Mouse (Mus musculus): ENCODE measurements around the gene D430041D05Rik. TPM values are rescaled to one million over a fixed set of nuclear protein-coding genes. Genes with fewer than 3 reads are reported as not detected.

Gene D430041D05Rik
- polyA plus RNA-seq, 1 experiment from 2014 or later, result 2.5 TPM

DNA sequence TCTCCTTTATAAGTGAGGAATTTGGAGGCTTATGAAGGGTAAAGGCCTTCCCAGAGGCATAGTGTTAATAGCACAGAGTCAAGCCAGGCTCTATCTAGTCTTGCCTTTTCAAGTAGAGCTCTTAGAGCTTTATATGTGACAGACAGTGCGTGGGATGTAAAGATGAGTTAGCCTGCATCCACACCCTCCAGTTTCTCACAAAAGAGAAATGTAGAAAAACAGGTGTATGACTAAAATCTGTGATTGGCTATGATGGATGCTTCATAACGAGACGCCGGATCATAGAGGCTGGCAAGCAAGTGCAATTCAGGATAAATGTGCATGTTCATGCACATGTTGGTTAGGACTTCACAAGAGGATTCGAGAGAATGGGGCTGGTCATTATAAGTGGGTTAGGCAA is 87.5 kb downstream of the D430041D05Rik start:
- Histone ChIP-seq H3K36me3 (ENCODE audit: control insufficient read depth, insufficient read depth, low read length) (no peaks in the 10 kb centered on the region), H3K9ac (ENCODE audit: low read length) (no peak overlapping the region), H3K9me3 (ENCODE audit: control insufficient read depth, low read length) (no peaks in the 10 kb centered on the region), H3K27ac (ENCODE audit: low read depth, low read length) (no peak overlapping the region), H3K27me3 (ENCODE audit: control insufficient read depth, insufficient read depth, low read length) (no peaks in the 10 kb centered on the region), H3K4me1 (replicated peaks; ENCODE audit: control insufficient read depth, insufficient read depth, low read length) (no peaks in the 10 kb centered on the region), H3K4me3 (ENCODE audit: low read depth, low read length) (no peak overlapping the region), H3K4me2 (ENCODE audit: low read depth, low read length, severe bottlenecking) (no peak overlapping the region)
- 88% methylated on average over 5 of the region's 5 CpGs for WGBS
- ATAC-seq (replicated peaks; ENCODE audit: low FRiP score) (no peak), DNase-seq (ENCODE audit: low spot score) (no peak)

DNA sequence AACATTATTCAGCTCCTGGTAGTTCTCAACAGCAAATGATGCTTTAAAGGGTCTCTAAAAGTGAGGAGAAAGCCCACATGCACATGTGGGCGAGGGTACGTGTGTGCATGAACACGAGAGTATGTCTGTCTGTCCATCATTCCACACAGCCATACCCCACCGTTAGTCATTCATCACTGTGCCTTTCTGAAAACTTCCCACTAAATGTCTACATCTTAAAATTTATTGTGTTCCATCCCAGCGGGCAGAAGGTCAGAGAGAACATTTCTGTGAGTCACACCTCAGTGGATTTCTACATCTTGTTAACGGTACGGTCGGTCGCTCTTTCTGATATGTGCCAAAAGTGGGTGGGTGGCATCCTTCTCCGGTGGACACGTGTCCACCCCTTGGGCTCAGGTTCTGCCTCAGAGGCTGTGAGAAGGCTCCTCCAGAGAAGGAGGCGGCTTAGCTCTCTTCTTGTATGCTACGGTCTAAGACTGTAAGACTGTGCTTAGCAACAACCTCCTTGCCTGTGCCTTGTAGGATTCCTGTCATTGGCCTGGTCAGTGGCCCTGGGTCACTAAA is 90.7 kb downstream of the D430041D05Rik start:
- no peak overlapping the region for H3K27ac ChIP-seq (ENCODE audit: low read depth, low read length)
- ATAC-seq (replicated peaks; ENCODE audit: low FRiP score) (no peak), DNase-seq (ENCODE audit: low spot score) (no peak)
- no peaks in the 10 kb centered on the region for H3K27me3 ChIP-seq (ENCODE audit: control insufficient read depth, insufficient read depth, low read length)
- WGBS, result 92% methylated on average over 13 of the region's 13 CpGs
- H3K4me3 ChIP-seq (ENCODE audit: low read depth, low read length), result no peak overlapping the region
- H3K4me2 ChIP-seq (ENCODE audit: low read depth, low read length, severe bottlenecking), result no peak overlapping the region
- no peaks in the 10 kb centered on the region for H3K9me3 ChIP-seq (ENCODE audit: control insufficient read depth, low read length)
- H3K36me3 ChIP-seq (ENCODE audit: control insufficient read depth, insufficient read depth, low read length), result no peaks in the 10 kb centered on the region
- no peaks in the 10 kb centered on the region for H3K4me1 ChIP-seq (replicated peaks; ENCODE audit: control insufficient read depth, insufficient read depth, low read length)
- H3K9ac ChIP-seq (ENCODE audit: low read length), result no peak overlapping the region

DNA sequence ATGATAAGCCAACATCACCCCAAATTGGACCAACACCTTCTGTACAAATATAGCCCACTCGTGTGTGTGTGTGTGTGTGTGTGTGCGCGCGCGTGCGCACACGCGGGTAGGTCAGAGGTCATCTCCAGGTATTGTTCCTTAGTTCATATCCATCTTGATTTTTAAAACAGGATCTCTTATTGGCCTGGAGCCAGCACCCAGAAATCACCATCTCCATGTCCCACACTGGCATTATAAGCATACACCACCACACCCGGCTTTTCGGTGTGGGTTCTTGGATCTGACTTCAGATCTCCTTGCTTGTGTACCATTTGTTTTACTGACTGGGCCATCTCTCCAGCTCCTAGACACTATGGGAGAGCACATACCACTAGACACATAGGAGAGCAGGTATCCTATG is 91.4 kb downstream of the D430041D05Rik start:
- H3K36me3 ChIP-seq (ENCODE audit: control insufficient read depth, insufficient read depth, low read length), result no peaks in the 10 kb centered on the region
- no peak overlapping the region for H3K4me3 ChIP-seq (ENCODE audit: low read depth, low read length)
- no peaks in the 10 kb centered on the region for H3K9me3 ChIP-seq (ENCODE audit: control insufficient read depth, low read length)
- H3K9ac ChIP-seq (ENCODE audit: low read length), result no peak overlapping the region
- H3K4me1 ChIP-seq (replicated peaks; ENCODE audit: control insufficient read depth, insufficient read depth, low read length), result no peaks in the 10 kb centered on the region
- 96% methylated on average over 10 of the region's 10 CpGs for WGBS
- no peak overlapping the region for H3K27ac ChIP-seq (ENCODE audit: low read depth, low read length)
- H3K27me3 ChIP-seq (ENCODE audit: control insufficient read depth, insufficient read depth, low read length), result no peaks in the 10 kb centered on the region
- H3K4me2 ChIP-seq (ENCODE audit: low read depth, low read length, severe bottlenecking), result no peak overlapping the region
- ATAC-seq (replicated peaks; ENCODE audit: low FRiP score) (no peak), DNase-seq (ENCODE audit: low spot score) (no peak)

DNA sequence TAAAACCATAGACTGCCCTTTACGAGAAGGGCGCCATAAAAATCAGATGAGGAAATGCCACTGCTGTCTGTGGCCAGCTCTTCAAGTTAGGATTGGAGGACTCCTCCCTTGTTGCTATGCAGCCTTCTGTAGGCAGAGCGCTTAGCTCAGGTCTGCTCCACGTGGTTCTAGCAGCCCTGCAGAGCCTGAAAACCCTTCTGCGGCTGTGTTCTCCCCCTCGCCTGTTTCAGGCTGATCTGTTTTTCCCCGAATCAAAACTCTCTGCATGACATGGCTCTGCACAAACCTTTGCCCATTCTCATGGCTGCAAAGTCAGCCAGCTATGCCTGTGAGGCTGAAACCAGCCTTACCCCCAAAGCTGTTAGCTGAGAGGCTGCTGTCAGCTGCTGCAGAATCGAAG is 91.9 kb downstream of the D430041D05Rik start:
- Histone ChIP-seq H3K4me1 (replicated peaks; ENCODE audit: control insufficient read depth, insufficient read depth, low read length) (no peaks in the 10 kb centered on the region), H3K27ac (ENCODE audit: low read depth, low read length) (no peak overlapping the region), H3K4me2 (ENCODE audit: low read depth, low read length, severe bottlenecking) (no peak overlapping the region), H3K36me3 (ENCODE audit: control insufficient read depth, insufficient read depth, low read length) (no peaks in the 10 kb centered on the region), H3K9ac (ENCODE audit: low read length) (no peak overlapping the region), H3K27me3 (ENCODE audit: control insufficient read depth, insufficient read depth, low read length) (no peaks in the 10 kb centered on the region), H3K9me3 (ENCODE audit: control insufficient read depth, low read length) (no peaks in the 10 kb centered on the region), H3K4me3 (ENCODE audit: low read depth, low read length) (no peak overlapping the region)
- 64% methylated on average over 8 of the region's 8 CpGs for WGBS
- no peak for DNase-seq (ENCODE audit: low spot score)
- ATAC-seq (replicated peaks; ENCODE audit: low FRiP score), result no peak

DNA sequence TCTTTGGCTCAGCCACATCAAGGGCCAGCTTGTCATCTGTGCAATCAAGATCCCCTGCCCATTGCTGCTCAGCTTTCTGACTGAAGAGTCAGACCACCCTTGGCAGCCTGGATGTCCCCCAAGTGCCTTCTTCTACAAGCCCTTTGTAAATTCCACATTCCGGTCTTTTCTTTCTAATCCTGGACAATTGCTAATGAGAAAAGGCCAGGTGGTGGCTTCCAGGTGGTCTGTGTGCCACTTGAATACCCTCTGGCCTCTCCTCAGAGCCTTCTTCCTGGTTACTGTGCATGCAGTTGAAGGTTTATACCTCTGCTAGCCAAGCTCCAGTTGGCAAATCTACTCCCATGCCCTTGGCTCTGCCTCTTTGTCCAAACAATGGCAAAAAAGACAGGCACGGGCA is 92.6 kb downstream of the D430041D05Rik start:
- Histone ChIP-seq H3K9ac (ENCODE audit: low read length) (no peak overlapping the region), H3K27me3 (ENCODE audit: control insufficient read depth, insufficient read depth, low read length) (no peaks in the 10 kb centered on the region), H3K9me3 (ENCODE audit: control insufficient read depth, low read length) (no peaks in the 10 kb centered on the region), H3K36me3 (ENCODE audit: control insufficient read depth, insufficient read depth, low read length) (no peaks in the 10 kb centered on the region), H3K4me1 (replicated peaks; ENCODE audit: control insufficient read depth, insufficient read depth, low read length) (no peaks in the 10 kb centered on the region), H3K4me2 (ENCODE audit: low read depth, low read length, severe bottlenecking) (no peak overlapping the region), H3K4me3 (ENCODE audit: low read depth, low read length) (no peak overlapping the region), H3K27ac (ENCODE audit: low read depth, low read length) (no peak overlapping the region)
- DNase-seq (ENCODE audit: low spot score), result no peak
- WGBS, result 74% methylated on average over 2 of the region's 2 CpGs
- ATAC-seq (replicated peaks; ENCODE audit: low FRiP score), result no peak

DNA sequence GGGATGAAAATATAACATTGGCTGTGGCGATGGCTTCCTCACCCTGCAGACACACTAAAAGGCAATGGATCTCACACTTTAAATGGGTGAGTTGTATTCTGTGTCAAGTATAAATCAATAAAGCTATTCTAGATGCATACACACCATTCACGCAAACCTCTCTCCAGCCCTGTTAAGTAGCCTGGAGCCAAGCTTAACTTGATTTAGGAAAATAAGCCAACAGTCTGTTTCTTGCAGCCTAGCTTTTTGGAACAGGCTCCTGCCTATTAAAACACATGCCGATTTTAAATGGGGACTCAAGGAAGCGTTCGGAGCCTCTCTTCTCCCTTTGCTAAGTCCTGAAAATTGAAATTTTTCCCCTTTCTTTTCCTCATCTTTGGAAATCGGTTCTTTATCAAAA is 93.2 kb downstream of the D430041D05Rik start:
- 85% methylated on average over 6 of the region's 6 CpGs for WGBS
- Histone ChIP-seq H3K9me3 (ENCODE audit: control insufficient read depth, low read length) (no peaks in the 10 kb centered on the region), H3K27ac (ENCODE audit: low read depth, low read length) (no peak overlapping the region), H3K4me2 (ENCODE audit: low read depth, low read length, severe bottlenecking) (no peak overlapping the region), H3K4me3 (ENCODE audit: low read depth, low read length) (no peak overlapping the region), H3K9ac (ENCODE audit: low read length) (no peak overlapping the region), H3K27me3 (ENCODE audit: control insufficient read depth, insufficient read depth, low read length) (no peaks in the 10 kb centered on the region), H3K36me3 (ENCODE audit: control insufficient read depth, insufficient read depth, low read length) (no peaks in the 10 kb centered on the region), H3K4me1 (replicated peaks; ENCODE audit: control insufficient read depth, insufficient read depth, low read length) (no peaks in the 10 kb centered on the region)
- DNase-seq (ENCODE audit: low spot score) (no peak), ATAC-seq (replicated peaks; ENCODE audit: low FRiP score) (no peak)

DNA sequence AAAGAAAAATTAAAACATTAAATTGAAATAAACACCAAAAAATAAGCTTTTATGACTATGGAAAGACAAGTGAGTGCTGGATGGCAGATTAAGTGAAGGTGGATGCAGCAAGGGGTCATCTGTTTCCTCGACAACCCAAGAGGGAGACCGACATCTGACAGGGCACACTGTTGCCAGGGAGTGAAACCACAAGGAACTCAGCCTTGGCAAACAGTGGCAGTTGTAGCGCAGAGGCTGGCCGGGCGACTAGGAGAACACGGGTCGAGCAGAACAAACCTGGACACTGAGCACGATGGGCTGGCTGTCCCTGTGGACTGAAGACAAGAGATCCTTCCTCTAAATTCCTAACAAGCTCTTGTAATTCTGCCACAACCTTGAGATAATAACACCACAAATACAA is 94.3 kb downstream of the D430041D05Rik start:
- ATAC-seq (replicated peaks; ENCODE audit: low FRiP score), result no peak
- H3K4me3 ChIP-seq (ENCODE audit: low read depth, low read length), result no peak overlapping the region
- whole genome bisulfite sequencing, result 92% methylated on average over 8 of the region's 8 CpGs
- no peaks in the 10 kb centered on the region for H3K36me3 ChIP-seq (ENCODE audit: control insufficient read depth, insufficient read depth, low read length)
- no peaks in the 10 kb centered on the region for H3K9me3 ChIP-seq (ENCODE audit: control insufficient read depth, low read length)
- H3K9ac ChIP-seq (ENCODE audit: low read length), result no peak overlapping the region
- H3K4me1 ChIP-seq (replicated peaks; ENCODE audit: control insufficient read depth, insufficient read depth, low read length), result no peaks in the 10 kb centered on the region
- H3K27me3 ChIP-seq (ENCODE audit: control insufficient read depth, insufficient read depth, low read length), result no peaks in the 10 kb centered on the region
- no peak overlapping the region for H3K4me2 ChIP-seq (ENCODE audit: low read depth, low read length, severe bottlenecking)
- H3K27ac ChIP-seq (ENCODE audit: low read depth, low read length), result no peak overlapping the region
- no peak for DNase-seq (ENCODE audit: low spot score)

DNA sequence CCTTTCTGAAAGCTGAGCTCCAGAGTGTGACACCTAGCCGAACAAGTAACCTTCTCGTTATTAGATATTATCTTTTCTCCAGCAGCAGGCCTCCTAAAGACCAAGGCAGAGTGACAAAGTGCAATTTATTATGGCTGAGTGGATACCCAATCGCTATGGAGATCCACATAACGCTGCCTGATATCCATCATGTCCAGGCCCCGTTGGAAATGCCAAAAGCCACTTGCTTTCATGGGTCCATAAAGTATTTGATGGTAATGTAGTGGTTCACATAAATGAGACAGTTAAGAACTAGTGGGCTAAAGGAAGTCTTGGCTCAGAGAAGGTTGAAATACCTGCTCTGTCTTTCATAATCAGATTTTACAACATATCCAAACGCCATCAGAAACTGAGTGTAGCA is 97.6 kb downstream of the D430041D05Rik start:
- no peak overlapping the region for H3K4me2 ChIP-seq (ENCODE audit: low read depth, low read length, severe bottlenecking)
- H3K9ac ChIP-seq (ENCODE audit: low read length), result no peak overlapping the region
- H3K27me3 ChIP-seq (ENCODE audit: control insufficient read depth, insufficient read depth, low read length), result no peaks in the 10 kb centered on the region
- H3K4me1 ChIP-seq (replicated peaks; ENCODE audit: control insufficient read depth, insufficient read depth, low read length), result no peaks in the 10 kb centered on the region
- 78% methylated on average over 6 of the region's 6 CpGs for WGBS
- no peak overlapping the region for H3K4me3 ChIP-seq (ENCODE audit: low read depth, low read length)
- no peaks in the 10 kb centered on the region for H3K9me3 ChIP-seq (ENCODE audit: control insufficient read depth, low read length)
- DNase-seq (ENCODE audit: low spot score) (no peak), ATAC-seq (replicated peaks; ENCODE audit: low FRiP score) (no peak)
- H3K27ac ChIP-seq (ENCODE audit: low read depth, low read length), result no peak overlapping the region
- no peaks in the 10 kb centered on the region for H3K36me3 ChIP-seq (ENCODE audit: control insufficient read depth, insufficient read depth, low read length)

DNA sequence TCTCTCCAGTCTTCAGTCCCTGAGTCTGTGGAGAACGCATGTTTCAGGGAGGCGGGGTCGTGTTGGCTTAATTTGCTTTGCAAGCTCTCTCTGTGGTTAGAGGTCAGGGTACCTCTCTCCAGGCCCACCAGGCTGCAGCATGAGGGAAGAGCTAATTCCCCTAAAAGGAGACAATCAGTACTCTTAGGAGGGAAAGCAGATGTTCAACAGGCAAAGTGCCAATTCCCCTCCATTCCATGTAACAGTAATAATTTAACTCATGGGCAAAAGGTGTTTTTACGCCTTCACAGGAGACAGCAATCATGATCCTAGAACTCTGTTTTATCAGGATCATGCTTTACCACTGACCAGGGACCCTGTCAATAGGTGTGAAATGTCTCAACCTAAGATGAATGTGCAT is 103.7 kb downstream of the D430041D05Rik start:
- Histone ChIP-seq H3K27ac (ENCODE audit: low read depth, low read length) (no peak overlapping the region), H3K36me3 (ENCODE audit: control insufficient read depth, insufficient read depth, low read length) (no peaks in the 10 kb centered on the region), H3K9ac (ENCODE audit: low read length) (no peak overlapping the region), H3K4me3 (ENCODE audit: low read depth, low read length) (no peak overlapping the region), H3K4me2 (ENCODE audit: low read depth, low read length, severe bottlenecking) (no peak overlapping the region), H3K4me1 (replicated peaks; ENCODE audit: control insufficient read depth, insufficient read depth, low read length) (no peaks in the 10 kb centered on the region), H3K27me3 (ENCODE audit: control insufficient read depth, insufficient read depth, low read length) (no peaks in the 10 kb centered on the region), H3K9me3 (ENCODE audit: control insufficient read depth, low read length) (no peaks in the 10 kb centered on the region)
- WGBS, result 83% methylated on average over 4 of the region's 4 CpGs
- no peak for ATAC-seq (replicated peaks; ENCODE audit: low FRiP score)
- DNase-seq (ENCODE audit: low spot score), result no peak
